ENCODE assay signal across 22 mouse cellular contexts in genomic region chr19:25149788-25150187, GRCm38 (mm10).
DNase-seq lines count a peak whose midpoint lies in the region; ATAC-seq and TF ChIP-seq lines count a peak whose summit lies in the region.
"Had no signal": no experiment of that assay in that cellular context is flagged by ENCODE, and none has a peak within 500 bp of the region (broad histone marks: within the 10 kb centered on the region; RNA-seq: fewer than 3 reads in every experiment).

No protein-coding gene starts in this region.

- H3K36me3 ChIP-seq in heart, adult 2 months (ENCODE audit: control insufficient read depth, insufficient read depth, low read length): no peaks in the 10 kb centered on the region
- no peaks in the 10 kb centered on the region for H3K36me3 ChIP-seq in heart, embryonic 12.5 days
- no peaks in the 10 kb centered on the region for H3K36me3 ChIP-seq in kidney, embryonic 15.5 days
- H3K36me3 ChIP-seq in kidney, embryonic 16.5 days (ENCODE audit: insufficient read depth, low read length): no peaks in the 10 kb centered on the region
- H3K36me3 ChIP-seq: G1E had no signal

- no peak for TF ChIP-seq CTCF in heart, adult 2 months (IDR thresholded peaks at IDR 0.05)

- peak; percentile 71 for DNase-seq in heart, adult 11 months
- DNase-seq in heart, adult 2 months: no peak
- no peak for DNase-seq in heart, adult 8-10 months (ENCODE audit: low spot score)
- DNase-seq in kidney, adult 18-20 months: no peak
- no peak for DNase-seq in kidney, adult 11 months
- DNase-seq: adrenal gland, adult 2 months; adrenal gland, adult 8-10 months; adrenal gland, postnatal 10 days; adrenal gland, postnatal 14 days; adrenal gland, postnatal 25 days; adrenal gland, postnatal 36 days; B cell, adult 2 months; cerebellum, adult 11 months; cerebellum, adult 11-12 months had no signal

- H3K4me2 ChIP-seq in heart, embryonic 12.5 days: no peak overlapping the region
- 0 out of 2 replicates have a peak overlapping the region, but pooled peaks have one; percentile 2 for H3K4me2 ChIP-seq in kidney, embryonic 15.5 days
- no peak overlapping the region for H3K4me2 ChIP-seq in kidney, embryonic 16.5 days (replicated peaks; ENCODE audit: low read depth, low read length)

- TF ChIP-seq POLR2A in heart, adult 2 months (IDR thresholded peaks at IDR 0.05; ENCODE audit: insufficient read depth, low read depth, low read length): no peak

- no peak overlapping the region for H3K9ac ChIP-seq in heart, adult 2 months (ENCODE audit: low read depth, low read length)
- 0 out of 2 replicates have a peak overlapping the region, but pooled peaks have one; percentile 7 for H3K9ac ChIP-seq in heart, embryonic 12.5 days
- no peak overlapping the region; the same call in 1 of the 2 replicates for H3K9ac ChIP-seq in kidney, embryonic 15.5 days
- H3K9ac ChIP-seq in kidney, embryonic 16.5 days (replicated peaks; ENCODE audit: low read length): no peak overlapping the region

- no peaks in the 10 kb centered on the region for H3K27me3 ChIP-seq in heart, adult 2 months (ENCODE audit: control insufficient read depth, insufficient read depth, low read length)
- no peaks in the 10 kb centered on the region for H3K27me3 ChIP-seq in heart, embryonic 12.5 days (replicated peaks)
- no peaks in the 10 kb centered on the region for H3K27me3 ChIP-seq in kidney, embryonic 15.5 days
- no peaks in the 10 kb centered on the region for H3K27me3 ChIP-seq in kidney, embryonic 16.5 days (ENCODE audit: insufficient read depth, low read length)
- H3K27me3 ChIP-seq: CH12.LX had no signal

- no peaks in the 10 kb centered on the region for H3K79me2 ChIP-seq in heart, adult 2 months (replicated peaks; ENCODE audit: control insufficient read depth, insufficient read depth, low read length)

- H3K4me3 ChIP-seq in heart, adult 2 months: no peak overlapping the region
- H3K4me3 ChIP-seq in heart, embryonic 12.5 days: no peak overlapping the region
- no peak overlapping the region for H3K4me3 ChIP-seq in kidney, embryonic 15.5 days (replicated peaks)
- H3K4me3 ChIP-seq in kidney, embryonic 16.5 days (ENCODE audit: low read length): no peak overlapping the region

- H3K27ac ChIP-seq in heart, adult 2 months: no peak overlapping the region
- no peak overlapping the region for H3K27ac ChIP-seq in heart, embryonic 12.5 days (ENCODE audit: poor library complexity, severe bottlenecking)
- H3K27ac ChIP-seq in kidney, embryonic 15.5 days: no peak overlapping the region
- no peak overlapping the region for H3K27ac ChIP-seq in kidney, embryonic 16.5 days (ENCODE audit: low read length)

- no peaks in the 10 kb centered on the region for H3K9me3 ChIP-seq in heart, embryonic 12.5 days (replicated peaks)
- H3K9me3 ChIP-seq in kidney, embryonic 15.5 days (replicated peaks): no peaks in the 10 kb centered on the region
- H3K9me3 ChIP-seq in kidney, embryonic 16.5 days (ENCODE audit: low read length): no peaks in the 10 kb centered on the region

- 74% methylated on average over 8 of the region's 8 CpGs for WGBS in heart, adult 2 months
- WGBS in heart, embryonic 12.5 days: 55% methylated on average over 8 of the region's 8 CpGs
- WGBS in kidney, embryonic 15.5 days: 33% methylated on average over 8 of the region's 8 CpGs
- WGBS in kidney, embryonic 16.5 days: 28% methylated on average over 8 of the region's 8 CpGs

- ATAC-seq in heart, embryonic 12.5 days (ENCODE audit: insufficient number of reproducible peaks, low FRiP score): no peak
- ATAC-seq in kidney, embryonic 15.5 days (replicated peaks; ENCODE audit: low FRiP score): no peak
- ATAC-seq in kidney, embryonic 16.5 days (ENCODE audit: low FRiP score, low TSS enrichment): peak; percentile 51; the same call in 1 of the 2 replicates
- ATAC-seq: activated CD4-positive, CD25-positive, alpha-beta regulatory T cell, adult 4 months; CD4-positive, CD25-positive, alpha-beta regulatory T cell, adult 4 months; Patski had no signal

- no peak for TF ChIP-seq EP300 in heart, adult 2 months (IDR thresholded peaks at IDR 0.05; ENCODE audit: insufficient read depth, low read depth, low read length)

- H3K4me1 ChIP-seq in heart, adult 2 months (ENCODE audit: control insufficient read depth, insufficient read depth, low read length): no peaks in the 10 kb centered on the region
- H3K4me1 ChIP-seq in heart, embryonic 12.5 days (replicated peaks): peaks cover 15% of the 10 kb centered on the region
- peaks cover 4% of the 10 kb centered on the region; the same call in 1 of the 2 replicates for H3K4me1 ChIP-seq in kidney, embryonic 15.5 days
- peaks cover 4% of the 10 kb centered on the region; the same call in 1 of the 2 replicates for H3K4me1 ChIP-seq in kidney, embryonic 16.5 days (ENCODE audit: insufficient read depth, low read length)

- intact Hi-C loops in heart, adult 2 months (cut with DNase I): no loop called here
